Mouse (Mus musculus) left cerebral cortex, postnatal 25 days (tissue): ENCODE measurements around the gene Asb11. TPM values are rescaled to one million over a fixed set of nuclear protein-coding genes. Genes with fewer than 3 reads are reported as not detected.

Source experiments
- DNase-seq, 2 experiments: peaks; one replicate each; pipeline ENCODE4 v3.0.0; 2022; ENCODE audit warnings: low spot score in 2 of 2, mixed read lengths in 1 of 2
- intact Hi-C: fragments of 180-260 bp; cut with DNase I; formaldehyde crosslinking; loops from one replicate; pipeline ENCODE4 v1.15.1; 2025
- total RNA-seq, 2 experiments: library from RNA; stranded (reverse); gene quantifications; 2 replicates each; pipeline ENCODE4 v1.2.3; 2021

Gene Asb11
- total RNA-seq = 1 to 10 TPM; 6.3 to 6.4 TPM

DNA sequence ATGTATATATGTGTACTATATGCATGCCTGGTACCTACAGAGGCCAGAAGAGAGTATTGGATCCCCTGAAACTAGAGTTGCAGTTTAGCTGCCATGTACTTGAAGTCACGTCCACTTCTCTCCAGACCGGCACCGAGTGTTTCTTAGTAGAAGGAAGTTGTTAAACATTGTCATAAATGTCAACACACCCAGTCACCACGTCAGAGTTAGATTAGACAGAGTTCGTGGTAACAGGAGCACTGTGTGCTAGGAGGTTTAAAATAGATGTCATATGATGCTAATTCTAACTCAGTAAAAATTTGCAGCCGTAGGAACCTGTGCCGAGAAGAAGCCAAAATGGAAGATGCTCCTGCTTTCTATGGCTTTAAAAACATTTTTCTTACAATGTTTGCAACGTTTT, at the start of gene Asb11:
Gene Asb11 (plus strand): TSS at position 286 of the 400 bp plus-strand sequence.
- peak in 1 of 2 experiments; percentile 32 for DNase-seq
- intact Hi-C loops = loop anchor here (2.0 kb wide), 1 partner anchor 18 kb away; the partner anchor contains the start of gene Piga

- no peak for DNase-seq
These were observed 42.7 kb upstream of the Asb11 start for GRCm38 (mm10) chrX:164394091-164394490.

GRCm38 (mm10) chrX:164398456-164398855, 38.3 kb upstream of the Asb11 start:
- intact Hi-C loops = loop anchor here (5.0 to 10.0 kb wide), 2 partner anchors 49 to 294 kb away; no protein-coding TSS in a partner anchor
- DNase-seq = peak; percentile 17 to 53

More at GRCm38 (mm10) chrX:164394091-164394490, 42.7 kb upstream of the Asb11 start:
- intact Hi-C loops = loop anchor here (10.0 kb wide), 1 partner anchor 289 kb away; no protein-coding TSS in a partner anchor

DNA sequence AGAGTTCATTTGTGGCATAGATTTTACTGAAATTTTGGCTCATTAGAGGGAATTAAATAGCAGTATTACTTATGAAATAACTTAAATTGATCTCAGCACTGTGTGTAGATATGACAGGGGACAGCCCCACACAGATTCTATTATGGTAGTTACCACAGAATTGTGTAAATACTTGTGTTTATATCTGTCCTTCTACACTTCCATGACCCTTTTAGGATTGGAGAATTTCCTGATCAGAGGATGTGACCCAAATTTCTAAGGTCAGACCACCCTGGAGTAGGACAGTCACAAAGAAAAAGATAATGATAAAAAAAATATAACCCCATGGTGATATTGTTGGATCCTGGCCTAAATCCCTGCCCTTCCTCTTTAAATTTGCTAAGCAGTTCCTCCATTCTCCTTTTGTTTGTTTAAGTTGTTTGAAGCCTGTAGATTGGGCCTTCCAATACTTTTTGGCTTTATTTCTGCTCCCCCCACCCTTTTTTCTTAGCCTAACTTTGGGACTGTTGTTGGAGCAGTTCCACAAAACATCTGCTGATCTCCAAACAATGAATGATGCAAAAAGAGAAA, 31.6 kb upstream of the Asb11 start:
- no peak for DNase-seq
- intact Hi-C loops = no loop called here

DNA sequence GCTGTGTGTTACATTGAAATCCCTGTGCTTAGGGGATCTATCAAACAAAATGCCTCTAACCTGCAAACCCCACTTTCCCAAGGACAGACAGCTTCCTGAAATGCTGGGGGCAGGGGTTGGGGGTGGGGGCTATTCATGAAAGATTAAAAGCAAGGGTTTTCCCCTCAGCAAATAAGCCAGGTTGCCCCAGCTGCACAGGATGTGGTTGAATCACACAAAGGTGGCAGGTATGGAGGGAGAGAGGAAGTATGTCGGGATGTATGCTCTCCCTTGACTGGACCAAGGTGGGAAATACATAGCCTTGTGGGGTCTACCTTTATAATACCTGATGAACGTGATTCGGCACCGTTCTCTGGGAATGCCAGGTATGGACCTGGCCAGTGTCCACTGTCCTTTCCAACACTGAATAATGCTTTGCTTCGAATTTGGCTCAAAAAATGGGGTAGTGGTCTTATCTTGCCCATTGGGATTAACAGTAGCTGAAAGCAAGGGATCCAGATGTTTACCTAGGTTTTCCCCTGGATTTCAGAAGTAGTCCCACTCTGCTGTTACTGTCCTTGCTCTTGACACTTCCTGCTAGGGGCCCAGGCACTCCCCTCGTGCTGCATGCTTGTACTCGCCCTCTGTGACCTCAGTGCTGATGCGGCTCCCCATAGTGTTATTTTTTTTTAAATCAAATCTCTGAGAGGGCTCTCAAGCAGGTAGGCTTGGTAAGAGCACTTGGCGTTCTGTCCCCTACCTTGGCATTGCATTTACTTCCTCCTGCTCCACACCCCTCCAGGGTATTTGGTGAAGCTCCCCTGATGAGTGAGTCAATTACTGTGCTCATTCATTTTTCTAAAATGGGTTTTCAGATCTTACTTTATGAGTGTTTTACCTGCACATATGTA, 30.4 kb upstream of the Asb11 start:
- intact Hi-C loops = no loop called here
- no peak for DNase-seq

DNA sequence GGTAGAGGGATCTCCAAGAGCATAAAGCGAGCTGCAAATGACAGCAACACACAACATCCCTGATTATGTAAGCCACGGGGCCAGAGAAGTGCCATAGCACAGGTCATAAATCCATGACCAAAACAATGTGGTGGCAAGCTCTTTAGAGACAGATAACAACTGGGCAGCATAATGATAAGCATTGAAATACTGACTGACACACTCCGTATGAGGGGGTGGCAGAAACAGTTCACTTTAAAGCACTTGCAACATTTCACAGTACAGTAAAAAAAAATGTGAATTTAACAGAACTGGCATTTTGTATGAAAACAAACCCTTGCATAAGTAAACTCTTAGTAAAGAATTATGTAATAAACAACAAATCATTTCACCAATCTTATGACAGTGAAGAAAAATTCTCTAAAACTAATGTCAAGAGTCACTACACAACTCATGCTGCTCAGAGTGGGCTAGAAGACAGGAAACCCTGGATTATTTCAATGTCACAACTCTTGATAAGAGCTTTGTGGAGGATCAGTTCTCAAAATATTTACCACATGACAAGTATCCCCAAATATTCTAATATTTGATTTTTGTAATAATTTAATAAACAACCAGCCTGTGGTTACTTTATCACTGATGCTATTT, 28.4 kb upstream of the Asb11 start:
- intact Hi-C loops = no loop called here
- DNase-seq = no peak

DNA sequence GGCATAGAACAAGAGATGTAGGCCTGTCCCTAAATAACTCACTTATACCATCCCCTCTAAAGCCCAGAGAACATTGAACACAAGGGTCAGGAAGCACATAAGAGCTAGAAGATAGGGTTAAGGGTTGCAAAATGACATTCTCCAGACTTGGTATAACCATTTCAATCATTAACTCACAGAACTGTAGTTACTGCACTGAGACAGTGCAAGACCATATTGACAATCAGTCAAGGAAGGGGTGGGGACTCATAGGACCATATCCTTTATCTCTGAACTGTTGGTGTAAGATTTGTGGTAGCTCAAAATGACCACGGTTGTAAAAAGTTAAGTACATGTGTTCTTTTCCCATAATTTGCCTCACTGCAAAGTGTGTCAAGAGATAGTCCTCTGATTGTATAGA, 26.2 kb upstream of the Asb11 start:
- intact Hi-C loops = no loop called here
- DNase-seq = no peak

DNA sequence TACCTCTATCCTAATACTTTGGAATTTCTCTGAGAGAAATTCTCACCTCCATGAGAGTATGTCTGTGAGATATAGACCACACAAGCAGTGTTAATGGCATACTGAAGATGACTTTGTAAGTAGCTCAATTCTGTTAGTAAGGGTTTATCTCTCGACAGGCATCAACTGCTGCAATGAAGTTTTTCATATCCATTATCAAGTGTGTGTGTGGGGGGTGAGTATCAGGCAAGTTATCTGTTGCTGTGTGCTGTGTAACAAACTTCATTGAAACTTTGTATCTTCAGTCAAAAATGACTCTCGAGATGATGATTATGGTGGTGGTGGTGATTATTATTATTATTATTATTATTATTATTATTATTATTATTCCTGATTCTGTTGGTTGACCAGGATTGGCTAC, 20.0 kb upstream of the Asb11 start:
- no peak for DNase-seq
- intact Hi-C loops = no loop called here

GRCm38 (mm10) chrX:164418008-164418407, 18.8 kb upstream of the Asb11 start:
- intact Hi-C loops = loop anchor here (2.0 kb wide), 1 partner anchor 19 kb away; the partner anchor contains the start of gene Asb11
- DNase-seq = peak in 1 of 2 experiments; percentile 81

GRCm38 (mm10) chrX:164419471-164419939, 17.3 kb upstream of the Asb11 start, which contains the start of gene Piga:
Gene Piga (plus strand): TSS chrX:164419787.
- intact Hi-C loops = loop anchor here (2.0 kb wide), 1 partner anchor 17 kb away; the partner anchor contains the start of gene Asb11
- peak; percentile 89 to 97 for DNase-seq

DNA sequence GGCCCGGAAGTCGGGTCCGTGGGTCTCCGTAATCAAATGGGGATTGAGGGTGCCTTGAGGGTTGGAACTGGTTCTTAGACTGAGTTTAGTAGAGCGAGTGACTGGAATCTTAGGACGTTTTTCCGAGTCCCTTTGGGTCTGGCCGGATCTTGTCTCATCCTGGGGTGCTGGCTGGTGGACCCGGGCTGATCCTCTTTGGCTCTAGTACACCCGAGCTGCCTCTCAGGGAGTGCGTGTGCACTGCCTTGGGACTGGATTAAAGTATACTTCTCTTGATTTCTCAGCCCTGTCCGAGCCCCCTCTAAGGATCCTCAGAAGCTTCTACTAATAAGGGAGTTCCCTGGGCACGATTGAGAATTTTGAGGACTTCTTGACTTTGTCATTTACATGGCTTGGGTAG, 16.8 kb upstream of the Asb11 start:
- no peak for DNase-seq
- intact Hi-C loops = loop anchor here (2.0 kb wide), 1 partner anchor 17 kb away; the partner anchor contains the start of gene Asb11

GRCm38 (mm10) chrX:164420518-164420917, 16.3 kb upstream of the Asb11 start:
- DNase-seq = no peak
- intact Hi-C loops = no loop called here

GRCm38 (mm10) chrX:164424821-164425220, 12.0 kb upstream of the Asb11 start:
- intact Hi-C loops = no loop called here
- no peak for DNase-seq

GRCm38 (mm10) chrX:164427295-164427694, 9.5 kb upstream of the Asb11 start:
- intact Hi-C loops = no loop called here
- DNase-seq = no peak

DNA sequence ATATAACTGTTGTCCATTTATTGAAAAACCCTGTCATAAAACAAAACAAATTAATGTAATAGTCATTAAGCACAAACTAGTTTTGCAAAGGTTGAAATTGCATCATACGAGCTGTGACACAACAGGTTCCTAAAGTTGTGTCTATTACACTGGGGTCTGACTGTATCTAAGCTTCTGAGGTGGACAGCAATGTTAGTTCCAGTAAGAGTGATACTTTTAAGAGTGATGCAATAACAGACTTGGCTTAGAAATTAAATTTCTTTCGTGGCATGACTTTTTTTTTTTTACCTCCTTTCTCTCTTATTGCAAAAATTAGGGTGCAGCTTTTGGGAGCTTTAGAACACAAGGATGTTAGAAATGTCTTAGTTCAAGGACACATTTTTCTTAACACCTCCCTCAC, 8.6 kb upstream of the Asb11 start:
- intact Hi-C loops = no loop called here
- no peak for DNase-seq

DNA sequence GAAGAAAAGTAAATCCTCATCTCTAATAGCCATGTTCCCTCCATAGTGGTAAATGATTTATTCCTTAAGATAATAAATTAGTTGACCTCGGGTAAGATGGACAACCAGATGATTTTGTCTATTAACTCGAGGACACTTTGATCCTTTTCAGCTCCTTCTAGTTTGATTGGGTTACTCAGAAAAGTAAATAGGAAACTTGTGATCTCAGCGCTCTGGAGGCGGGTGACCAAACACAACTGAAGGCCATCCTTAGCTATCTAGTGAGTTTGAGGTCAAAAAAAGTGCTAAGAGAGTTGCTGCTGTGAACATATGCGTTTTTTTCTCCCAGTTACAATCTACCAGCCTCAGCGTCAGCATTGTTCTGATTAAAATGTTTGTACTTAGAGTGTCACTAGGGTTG, 6.2 kb upstream of the Asb11 start:
- DNase-seq = no peak
- intact Hi-C loops = no loop called here

GRCm38 (mm10) chrX:164431133-164431532, 5.7 kb upstream of the Asb11 start:
- no peak for DNase-seq
- intact Hi-C loops = no loop called here

- DNase-seq = no peak
- intact Hi-C loops = no loop called here
These were observed 5.3 kb upstream of the Asb11 start for GRCm38 (mm10) chrX:164431541-164431940.

- intact Hi-C loops = no loop called here
- DNase-seq = no peak
These were observed 4.1 kb upstream of the Asb11 start for GRCm38 (mm10) chrX:164432682-164433081.

- DNase-seq = no peak
- intact Hi-C loops = no loop called here
These were observed 2.7 kb downstream of the Asb11 start for GRCm38 (mm10) chrX:164439462-164439861.
